Mouse (Mus musculus): ENCODE measurements around the gene A830031A19Rik. TPM values are rescaled to one million over a fixed set of nuclear protein-coding genes. Genes with fewer than 3 reads are reported as not detected.

Gene A830031A19Rik
- total RNA-seq, 2 experiments from 2014 or later: not detected

DNA sequence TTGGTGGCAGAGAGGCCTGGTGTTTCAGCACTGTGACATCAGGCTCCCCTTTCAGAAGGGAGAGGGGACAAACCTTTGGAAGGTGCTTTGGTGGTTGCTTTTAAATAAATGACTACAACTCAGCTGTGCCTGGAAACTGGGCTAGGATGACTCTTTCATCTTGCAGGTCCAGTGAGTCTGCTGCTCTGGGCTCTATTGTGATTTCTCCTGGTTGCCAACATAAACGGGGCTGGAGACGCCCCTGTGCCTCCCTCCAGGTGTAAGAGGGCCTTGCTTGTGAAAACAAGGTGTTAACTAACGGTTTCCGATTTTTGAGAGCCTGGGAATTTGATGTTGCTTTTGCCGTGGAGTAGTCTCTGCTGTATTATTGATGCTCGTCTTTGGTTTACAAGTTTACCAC is 21.6 kb upstream of the A830031A19Rik start:
- no peak for ATAC-seq (ENCODE audit: poor library complexity, severe bottlenecking)

DNA sequence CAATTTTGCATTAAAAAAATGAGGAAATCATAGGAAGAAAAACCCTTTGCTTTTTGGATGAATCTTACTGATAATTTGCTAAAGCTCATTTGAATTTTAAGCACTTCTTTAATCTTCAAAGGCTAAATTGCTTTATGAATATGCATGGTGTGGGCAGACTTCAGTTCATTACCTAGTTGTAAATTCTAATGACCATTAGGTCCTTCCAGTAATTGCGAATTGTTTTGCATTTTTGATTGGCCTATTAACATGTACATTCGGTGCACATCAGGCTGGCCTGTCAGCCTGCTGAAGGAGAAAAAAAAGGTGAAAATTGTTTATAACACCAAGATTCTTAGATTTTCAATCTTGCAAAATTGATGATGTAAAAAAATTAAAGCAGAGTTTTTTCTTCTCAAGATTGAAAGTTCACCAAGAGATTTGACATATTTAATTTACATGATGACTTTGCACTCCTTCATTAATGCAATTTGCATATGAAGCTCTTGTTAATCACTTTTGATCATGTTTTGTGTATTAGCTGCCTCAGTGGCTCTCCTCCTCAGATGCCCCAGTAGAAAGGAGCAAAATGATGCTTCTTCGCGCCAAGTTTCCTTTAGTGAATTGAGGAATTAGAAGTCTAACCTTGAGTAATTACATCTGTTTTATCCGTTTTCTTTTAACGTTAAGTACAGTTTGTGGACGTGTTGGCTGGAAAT is 21.0 kb upstream of the A830031A19Rik start:
- no peak for ATAC-seq (ENCODE audit: poor library complexity, severe bottlenecking)

- no peak for ATAC-seq (ENCODE audit: poor library complexity, severe bottlenecking)
Measured at GRCm38 (mm10) chr11:24095236-24095635, 20.4 kb upstream of the A830031A19Rik start.

- no peak for ATAC-seq (ENCODE audit: poor library complexity, severe bottlenecking)
Measured at GRCm38 (mm10) chr11:24094086-24094487, 19.2 kb upstream of the A830031A19Rik start.

GRCm38 (mm10) chr11:24092618-24093017 is 17.8 kb upstream of the A830031A19Rik start:
- ATAC-seq (ENCODE audit: poor library complexity, severe bottlenecking): no peak

GRCm38 (mm10) chr11:24091393-24092080 is 16.7 kb upstream of the A830031A19Rik start:
- no peak for ATAC-seq (ENCODE audit: poor library complexity, severe bottlenecking)

- ATAC-seq (ENCODE audit: poor library complexity, severe bottlenecking): no peak
Measured at GRCm38 (mm10) chr11:24090443-24090842, 15.6 kb upstream of the A830031A19Rik start.

DNA sequence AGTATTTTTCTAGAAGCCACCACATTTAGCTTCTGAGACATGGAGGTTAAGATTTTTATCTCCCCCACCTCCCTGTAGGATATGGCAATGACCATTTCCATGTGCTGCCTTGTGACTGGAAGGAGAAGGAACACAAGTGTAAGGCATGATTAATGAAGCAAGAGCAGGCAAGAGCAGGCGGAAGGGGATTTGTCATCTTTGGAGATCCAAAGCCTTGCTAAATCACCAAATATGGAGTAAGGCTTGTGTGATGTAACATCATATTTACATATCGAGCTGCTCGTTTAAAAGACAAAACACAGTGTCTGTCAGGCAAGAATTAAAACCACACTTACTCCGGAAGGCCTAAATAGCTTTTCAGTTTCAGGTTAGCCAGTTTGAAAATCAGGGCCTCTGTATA is 12.2 kb upstream of the A830031A19Rik start:
- peak; percentile 92 for ATAC-seq (ENCODE audit: poor library complexity, severe bottlenecking)

DNA sequence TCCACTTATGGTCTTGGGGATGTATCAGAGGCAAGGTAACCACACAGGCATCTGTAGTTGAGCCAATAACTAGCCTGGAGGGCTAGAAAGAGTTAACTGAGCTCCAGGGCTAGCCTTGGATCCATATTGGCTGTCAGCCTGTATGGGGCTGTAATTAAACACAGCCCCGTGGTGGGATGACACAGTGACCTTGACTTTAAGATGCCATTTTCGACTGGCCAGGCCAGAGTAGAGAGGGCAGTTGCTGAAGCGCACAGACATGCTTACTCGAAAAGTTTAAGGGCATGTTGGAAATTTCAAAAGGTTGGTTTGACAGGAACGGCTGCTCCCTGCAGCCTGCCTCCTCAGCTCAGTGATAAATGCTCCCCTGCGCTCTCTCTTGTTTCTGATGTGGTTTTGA is 11.1 kb upstream of the A830031A19Rik start:
- ATAC-seq (ENCODE audit: poor library complexity, severe bottlenecking): no peak

DNA sequence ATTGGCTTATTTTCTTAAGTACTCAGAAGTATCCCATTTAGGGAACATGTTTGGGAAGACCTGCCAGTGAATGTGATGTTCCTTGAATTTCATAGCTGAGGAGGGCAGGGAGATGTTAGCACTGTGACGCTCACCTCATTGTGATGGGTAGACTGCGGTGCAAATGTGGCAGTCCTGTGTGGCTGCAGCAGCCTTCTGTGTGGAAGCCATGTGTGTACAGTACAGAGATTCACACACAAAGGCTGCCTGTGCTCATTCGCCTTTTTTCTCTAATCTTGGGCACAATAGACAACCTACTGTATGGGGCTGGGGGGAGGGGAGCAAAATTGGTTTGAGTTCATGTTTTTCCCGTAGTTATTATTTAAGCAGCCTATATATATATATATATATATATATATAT is 9.7 kb upstream of the A830031A19Rik start:
- no peak for ATAC-seq (ENCODE audit: poor library complexity, severe bottlenecking)

DNA sequence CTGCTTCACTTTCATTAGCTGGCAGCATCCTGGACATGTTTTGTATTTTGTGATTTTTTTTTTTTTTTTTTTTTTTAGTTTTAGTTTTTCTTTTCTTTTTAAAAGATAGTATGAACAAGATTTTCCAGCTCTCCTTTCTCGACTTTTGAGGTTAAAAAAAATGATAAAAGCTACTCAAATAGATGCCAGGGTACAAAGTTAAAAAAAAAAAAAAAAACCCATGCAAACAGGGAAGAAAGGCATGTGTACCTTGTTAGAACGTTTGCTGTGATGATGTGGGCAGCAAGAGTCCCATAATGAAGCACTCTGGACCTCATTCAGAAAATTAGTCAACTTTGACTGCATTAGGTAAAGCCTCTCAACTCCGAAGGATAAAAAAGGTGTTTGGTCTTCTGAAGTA is 9.2 kb upstream of the A830031A19Rik start:
- ATAC-seq (ENCODE audit: poor library complexity, severe bottlenecking): no peak

DNA sequence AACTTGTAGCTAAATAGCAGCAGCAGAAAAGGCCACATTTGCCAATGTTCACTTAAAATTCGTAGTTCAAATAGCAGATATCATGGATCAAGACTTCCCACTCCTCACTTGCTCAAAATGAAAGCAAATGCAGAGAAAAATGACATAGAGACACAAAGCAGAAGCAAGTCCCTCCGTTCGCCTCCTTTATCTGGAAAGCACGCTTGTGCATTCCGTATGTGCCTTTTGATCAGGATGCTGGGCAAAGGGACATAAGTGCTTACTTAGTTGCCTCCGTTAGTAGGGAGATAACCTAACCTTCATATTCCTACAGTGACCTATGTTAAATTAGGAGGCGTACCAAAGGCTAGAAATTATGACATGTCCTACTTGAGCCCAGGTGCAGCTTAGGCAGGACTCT is 8.6 kb upstream of the A830031A19Rik start:
- no peak for ATAC-seq (ENCODE audit: poor library complexity, severe bottlenecking)

- ATAC-seq (ENCODE audit: poor library complexity, severe bottlenecking): no peak
Measured at GRCm38 (mm10) chr11:24083076-24083405, 8.2 kb upstream of the A830031A19Rik start.

GRCm38 (mm10) chr11:24082385-24083075 is 7.7 kb upstream of the A830031A19Rik start:
- no peak for ATAC-seq (ENCODE audit: poor library complexity, severe bottlenecking)

DNA sequence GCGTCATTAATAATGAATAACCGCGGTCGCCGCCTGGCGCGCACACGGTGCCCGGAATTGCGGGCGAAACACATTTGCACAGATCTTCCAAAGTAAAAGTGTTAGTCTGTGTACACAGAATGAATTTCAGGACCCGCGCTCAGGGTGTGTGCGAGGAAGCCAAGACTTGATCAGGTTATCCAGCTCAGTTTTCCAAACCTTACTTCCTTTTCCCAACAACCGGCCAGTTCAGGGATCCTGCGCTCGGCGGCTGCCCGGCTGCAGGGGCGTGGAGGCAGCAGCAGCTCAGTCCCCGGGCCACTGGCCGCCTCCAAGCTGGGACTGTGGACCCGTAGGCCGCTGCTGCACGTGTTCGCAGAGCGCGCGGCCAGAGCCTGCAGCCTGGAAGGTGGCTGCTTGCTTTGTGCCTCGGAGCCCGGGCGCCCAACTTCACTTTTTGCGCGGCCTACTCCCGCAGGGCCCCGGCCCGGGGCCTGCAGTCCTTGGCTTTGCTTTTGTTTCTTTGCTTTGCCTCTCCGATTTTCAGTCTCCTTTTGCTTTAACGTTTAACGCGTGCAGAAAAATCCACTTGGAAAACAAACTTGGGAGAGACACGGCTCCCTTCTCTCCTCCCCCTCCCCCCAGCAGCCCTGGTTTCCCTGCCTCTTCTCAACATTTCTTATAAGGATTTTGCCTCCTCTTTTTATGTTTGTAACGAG is 7.0 kb upstream of the A830031A19Rik start:
- ATAC-seq (ENCODE audit: poor library complexity, severe bottlenecking): peak; percentile 12

DNA sequence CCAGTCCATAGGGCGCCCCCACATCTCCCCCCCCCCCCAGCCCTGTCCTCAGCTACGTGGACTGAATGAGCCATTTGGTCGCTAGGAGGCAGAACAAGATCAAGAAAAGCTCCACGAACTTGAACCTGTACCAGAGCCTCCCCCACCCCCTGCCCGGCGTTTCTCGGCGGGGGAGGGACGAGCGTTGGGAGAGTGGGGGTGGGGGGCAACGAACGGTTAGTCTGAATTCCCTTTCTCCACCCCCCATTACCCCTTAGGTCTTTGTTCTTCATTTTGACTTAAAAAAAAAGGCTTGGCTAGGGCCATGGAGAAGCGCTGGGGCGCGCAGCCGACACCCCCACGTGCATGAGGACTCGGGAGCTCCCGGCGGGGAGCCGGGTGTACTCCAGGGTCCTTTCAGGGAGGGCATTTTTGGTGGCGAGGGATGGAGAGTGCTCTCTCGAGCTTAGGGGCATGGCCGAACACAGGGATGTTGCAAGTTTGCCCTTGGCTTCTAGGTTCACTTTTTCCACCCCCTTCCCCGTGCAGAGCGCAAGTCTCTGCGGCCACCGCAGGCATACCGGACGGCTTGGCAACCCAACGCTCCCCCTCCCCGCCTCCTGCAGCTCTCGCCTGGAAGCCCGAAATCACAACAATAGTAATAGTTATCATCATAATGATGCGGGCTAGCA is 6.3 kb upstream of the A830031A19Rik start:
- peak; percentile 38 for ATAC-seq (ENCODE audit: poor library complexity, severe bottlenecking)

- ATAC-seq (ENCODE audit: poor library complexity, severe bottlenecking): no peak
Measured at GRCm38 (mm10) chr11:24080541-24080940, 5.7 kb upstream of the A830031A19Rik start.

- ATAC-seq (ENCODE audit: poor library complexity, severe bottlenecking): no peak
Measured at GRCm38 (mm10) chr11:24079392-24080391, 4.8 kb upstream of the A830031A19Rik start.

GRCm38 (mm10) chr11:24078706-24079316 is 4.0 kb upstream of the A830031A19Rik start:
- ATAC-seq (ENCODE audit: poor library complexity, severe bottlenecking): 0 out of 2 replicates have a peak, but pooled peaks have one; percentile 11
